Mouse (Mus musculus): ENCODE data around the gene Gm11733. TPM values are rescaled to one million over a fixed set of nuclear protein-coding genes. Genes with fewer than 3 reads are reported as not detected.
A peak's percentile ranks its signal among the peaks of the same experiment; 100 is the strongest.

The Gm11733 gene
- total and polyA plus RNA-seq, 3 experiments = 0.10 TPM; not detected in 2

DNA sequence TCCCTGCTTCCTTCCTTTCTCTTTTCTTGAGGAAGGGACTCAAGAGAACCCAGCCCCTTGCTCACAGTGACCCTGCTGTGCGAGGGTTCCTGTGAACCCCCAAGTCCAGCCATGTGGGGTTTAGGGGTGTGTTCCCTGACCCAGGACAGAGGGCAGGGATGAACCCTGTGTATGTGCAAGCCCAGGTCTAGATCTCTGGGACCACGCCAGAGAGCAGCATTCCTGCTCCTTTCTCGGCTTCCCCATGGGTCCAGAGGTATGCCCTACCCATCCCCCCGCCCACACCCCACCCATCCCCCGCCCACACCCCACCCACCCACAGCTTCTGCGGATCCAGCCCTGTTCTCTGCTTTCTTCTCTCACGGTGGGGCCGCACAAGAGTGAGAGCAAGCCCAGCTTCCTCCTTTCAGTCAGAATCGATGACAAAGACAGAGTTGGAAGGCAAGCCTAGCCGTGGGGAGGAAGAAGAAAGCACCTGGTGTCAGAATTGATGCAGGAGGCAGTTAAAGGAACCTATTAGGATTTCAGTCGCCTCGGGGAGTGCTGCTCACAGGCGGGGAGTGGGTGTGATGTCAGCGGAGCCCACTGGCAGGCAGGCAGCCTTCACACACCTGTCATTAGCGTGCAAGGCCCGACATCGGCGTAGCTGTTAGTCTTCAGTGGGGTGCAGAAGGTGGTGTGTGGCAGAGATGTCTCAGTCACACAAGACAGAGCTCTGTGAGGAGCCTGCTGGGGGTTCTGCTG, 41.6 kb downstream of the Gm11733 start:
- in situ Hi-C loops (cut with MboI; ENCODE audit: low pct_ligation_motif_present, low pct_unique_long_range_greater_than_20kb, low sequenced_read_pairs) (no loop called here), dilution Hi-C loops (cut with MboI; ENCODE audit: extremely low pct_ligation_motif_present, extremely low pct_unique_long_range_greater_than_20kb, low sequenced_read_pairs) (no loop called here)
- H3K4me1 ChIP-seq (ENCODE audit: control insufficient read depth in 1 of 2, insufficient read depth in 2 of 2) = peaks cover 16 to 20% of the 10 kb centered on the region in 2 experiments
- H3K4me3 ChIP-seq (replicated peaks in 1 of 3; ENCODE audit: low read depth in 2 of 3, low read length in 2 of 3, poor library complexity in 1 of 3) = no peak overlapping the region
- TF ChIP-seq POLR2A (IDR thresholded peaks at IDR 0.05; ENCODE audit: low read depth, low read length) = no peak
- TF ChIP-seq HCFC1 (IDR thresholded peaks at IDR 0.05; ENCODE audit: low read depth, low read length) = no peak
- TF ChIP-seq MXI1 (IDR thresholded peaks at IDR 0.05; ENCODE audit: low read depth, low read length) = no peak
- peak; percentile 17; the same call in 1 of the 2 replicates for TF ChIP-seq TCF12 (IDR thresholded peaks at IDR 0.05; ENCODE audit: low read depth, low read length)
- TF ChIP-seq UBTF (IDR thresholded peaks at IDR 0.05; ENCODE audit: low read depth, low read length) = no peak
- no peak for TF ChIP-seq IRF4 (IDR thresholded peaks at IDR 0.05; ENCODE audit: low read depth, low read length)
- no peak for TF ChIP-seq CTCF (conservative IDR thresholded peaks at IDR 0.05 in 1 of 2, IDR thresholded peaks at IDR 0.05 in 1 of 2; ENCODE audit: low read depth in 2 of 2, low read length in 2 of 2)
- TF ChIP-seq TBP (conservative IDR thresholded peaks at IDR 0.05; ENCODE audit: low read depth, low read length) = no peak
- no peak for TF ChIP-seq KAT2A (IDR thresholded peaks at IDR 0.05; ENCODE audit: insufficient replicate concordance, low read length)
- TF ChIP-seq MEF2A (IDR thresholded peaks at IDR 0.05; ENCODE audit: borderline replicate concordance, low read depth, low read length) = peak; percentile 21; the same call in 1 of the 2 replicates
- TF ChIP-seq BHLHE40 (IDR thresholded peaks at IDR 0.05; ENCODE audit: low read depth, low read length) = peak; percentile 37; the same call in 1 of the 2 replicates
- TF ChIP-seq SMC3 (IDR thresholded peaks at IDR 0.05; ENCODE audit: low read depth, low read length) = no peak
- peak; percentile 33; the same call in 1 of the 2 replicates for TF ChIP-seq EP300 (IDR thresholded peaks at IDR 0.05; ENCODE audit: low read length)
- TF ChIP-seq RAD21 (IDR thresholded peaks at IDR 0.05; ENCODE audit: low read depth, low read length) = no peak
- TF ChIP-seq SIN3A (IDR thresholded peaks at IDR 0.05; ENCODE audit: low read length) = no peak
- no peak for TF ChIP-seq CHD1 (IDR thresholded peaks at IDR 0.05; ENCODE audit: low read depth, low read length)
- no peak for TF ChIP-seq NELFE (IDR thresholded peaks at IDR 0.05; ENCODE audit: low read depth, low read length)
- no peak for TF ChIP-seq JUND (conservative IDR thresholded peaks at IDR 0.05; ENCODE audit: low read depth, low read length)
- TF ChIP-seq MAX (IDR thresholded peaks at IDR 0.05; ENCODE audit: low read length) = no peak
- 0 out of 2 replicates have a peak, but pooled peaks have one; percentile 33 for TF ChIP-seq ELF1 (IDR thresholded peaks at IDR 0.05; ENCODE audit: low read depth, low read length)
- TF ChIP-seq JUN (IDR thresholded peaks at IDR 0.05; ENCODE audit: insufficient read depth, low read depth, low read length) = no peak
- no peak for TF ChIP-seq RCOR1 (conservative IDR thresholded peaks at IDR 0.05; ENCODE audit: low read depth, low read length)
- TF ChIP-seq PAX5 (IDR thresholded peaks at IDR 0.05; ENCODE audit: low read length) = no peak
- no peak for TF ChIP-seq ETS1 (conservative IDR thresholded peaks at IDR 0.05; ENCODE audit: low read depth, low read length)
- peaks cover 3% of the 10 kb centered on the region for H3K9me3 ChIP-seq (replicated peaks; ENCODE audit: low read length)
- H3K9ac ChIP-seq (ENCODE audit: insufficient read depth, low read depth) = no peak overlapping the region
- peak overlapping the region; percentile 0; the same call in 1 of the 2 replicates for H3K4me2 ChIP-seq (ENCODE audit: insufficient read depth, low read depth, poor library complexity, severe bottlenecking)
- peak; percentile 66 for DNase-seq (ENCODE audit: extremely low read depth)
- H3K79me2 ChIP-seq (replicated peaks; ENCODE audit: control insufficient read depth, extremely low read depth, insufficient read depth, poor library complexity, severe bottlenecking) = no peaks in the 10 kb centered on the region
- no peaks in the 10 kb centered on the region for H3K36me3 ChIP-seq (replicated peaks in 1 of 2; ENCODE audit: control insufficient read depth in 1 of 2, insufficient read depth in 1 of 2, low read length in 1 of 2)
- H3K27me3 ChIP-seq (replicated peaks) = no peaks in the 10 kb centered on the region
- no peak overlapping the region for H3K27ac ChIP-seq (ENCODE audit: insufficient read depth, low read depth)
